Mouse (Mus musculus) urinary bladder, postnatal 0 days (tissue): ENCODE results near the gene Gm28269. TPM values are rescaled to one million over a fixed set of nuclear protein-coding genes. Genes with fewer than 3 reads are reported as not detected.

ENCODE experiments used
- polyA plus RNA-seq: library from polyadenylated mRNA; unstranded; fragments of >200 nt; fragmentation: Nextera tagmentation; extraction: Ambion mirVana; gene quantifications from 2 replicates; pipeline ENCODE4 v1.2.1, GENCODE M21; 2015

Gm28269 gene
- not detected in 2 replicates for polyA plus RNA-seq

GRCm38 (mm10) chrX:21744997-21745396 lies at the start of gene Gm28269:
Gene Gm28269 (minus strand): TSS chrX:21745097.

GRCm38 (mm10) chrX:21714829-21715228 lies 30.1 kb downstream of the Gm28269 start, which contains the start of gene Slc6a14:
Gene Slc6a14 (plus strand): TSS chrX:21714896.

Other genes with a start within 250 kb of the Gm28269 start
- gene Slc6a14, start 30.2 kb downstream of the Gm28269 start, polyA plus RNA-seq = 0.23 and 0.40 TPM in 2 replicates